Mouse (Mus musculus) liver (tissue): Measurements from ENCODE around the gene Btbd18.
"Not testable (repeated sequence)": the region's sequence is repeated elsewhere in the genome, so short reads cannot be mapped to it uniquely, and the experiment has no call there.

ENCODE experiments used
- DNase-seq: peaks from one replicate; pipeline ENCODE4 v3.0.0-alpha.2; 2020; ENCODE audit warnings: mixed read lengths

Btbd18 gene

GRCm38 (mm10) chr2:84648369-84648768 is 10.5 kb upstream of the Btbd18 start:
- no peak for DNase-seq

GRCm38 (mm10) chr2:84649674-84650073 is 9.2 kb upstream of the Btbd18 start:
- peak; percentile 69 for DNase-seq

DNA sequence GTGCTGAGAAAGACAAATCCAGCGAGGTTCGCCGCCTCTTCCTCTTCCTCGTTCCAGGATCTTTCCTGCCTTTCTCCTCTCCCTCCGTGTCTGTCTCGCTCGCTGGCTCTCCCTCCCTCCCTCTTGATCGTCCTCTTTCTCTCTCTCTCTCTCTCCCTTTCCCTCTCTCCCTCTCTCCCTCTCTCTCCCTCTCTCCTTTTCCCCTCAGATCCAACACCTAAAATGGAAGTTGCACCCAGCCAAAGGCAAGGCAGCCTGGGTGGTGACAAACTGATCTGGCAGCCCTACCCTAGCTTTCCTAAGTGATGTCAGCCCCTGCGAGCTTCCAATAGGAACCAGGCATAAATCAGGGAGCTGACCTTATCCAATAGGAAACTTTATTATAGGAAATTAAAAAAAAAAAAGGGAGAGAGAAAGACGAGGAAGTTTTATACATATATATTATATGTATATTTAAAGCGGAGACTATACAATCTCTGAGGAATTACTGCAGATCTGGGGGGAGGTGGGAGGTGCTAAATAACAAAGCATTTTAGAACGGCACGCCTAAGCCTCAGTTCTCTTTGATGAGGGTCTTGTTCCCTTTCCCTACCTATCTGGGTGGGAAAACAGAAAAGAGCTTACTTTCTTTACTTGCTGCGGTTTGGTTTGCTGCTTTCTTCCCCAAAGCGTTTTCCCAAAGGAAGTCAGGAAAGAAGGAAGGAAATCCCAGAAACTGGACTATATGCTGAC is 8.2 kb upstream of the Btbd18 start, which contains the start of gene Ctnnd1:
TSS of gene Ctnnd1 (minus strand) at position 302 of the 732 bp plus-strand sequence.
- peak; percentile 81 for DNase-seq

DNA sequence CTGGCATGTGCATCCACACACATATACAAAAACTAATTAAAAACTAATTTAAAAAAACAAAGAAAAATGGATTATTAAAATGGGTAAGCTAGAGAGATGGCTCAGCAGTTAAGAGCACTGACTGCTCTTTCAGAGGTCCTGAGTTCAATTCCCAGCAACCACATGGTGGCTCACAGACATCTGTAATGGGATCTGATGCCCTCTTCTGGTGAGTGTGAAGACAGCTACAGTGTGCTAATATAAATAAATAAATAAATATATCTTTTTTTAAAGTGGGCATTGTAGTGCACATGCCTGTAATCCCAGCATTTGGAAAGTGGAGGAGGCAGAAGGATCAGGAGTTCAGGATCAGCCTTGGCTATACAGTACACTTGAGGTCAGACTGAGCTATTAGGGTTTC is 5.5 kb upstream of the Btbd18 start:
- no peak for DNase-seq

DNA sequence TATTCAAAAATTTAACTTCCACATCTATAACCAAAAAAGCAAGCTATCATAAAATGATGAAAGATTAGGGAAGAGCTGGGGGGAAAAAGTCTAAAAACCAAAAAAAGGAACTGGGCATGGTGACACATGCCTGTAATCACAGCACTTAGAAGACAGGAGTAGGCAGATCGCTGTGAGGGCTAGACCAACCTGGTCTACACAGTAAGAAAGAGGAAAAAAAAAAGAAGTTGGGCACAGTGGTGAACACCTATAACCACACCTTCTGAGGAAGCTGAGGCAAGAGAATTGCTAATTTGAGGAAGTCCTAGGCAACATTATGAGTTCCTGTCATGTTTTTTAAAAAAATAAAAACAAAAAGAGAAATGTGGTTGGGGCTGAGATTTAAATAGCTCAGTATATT is 3.0 kb upstream of the Btbd18 start:
- DNase-seq = no peak

GRCm38 (mm10) chr2:84660253-84660652 is 1.4 kb downstream of the Btbd18 start:
- peak; percentile 39 for DNase-seq

- DNase-seq = peak; percentile 77
Measured at GRCm38 (mm10) chr2:84662866-84663265, 4.0 kb downstream of the Btbd18 start.

- no peak for DNase-seq
Measured at GRCm38 (mm10) chr2:84666081-84666480, 7.2 kb downstream of the Btbd18 start.

- DNase-seq = peak; percentile 59
Measured at GRCm38 (mm10) chr2:84669828-84670568, 11.1 kb downstream of the Btbd18 start.

GRCm38 (mm10) chr2:84670569-84670933 is 11.7 kb downstream of the Btbd18 start, which contains the start of gene Selenoh:
Gene Selenoh (minus strand): TSS chr2:84670770.
- peak; percentile 90 for DNase-seq

GRCm38 (mm10) chr2:84671535-84671934 is 12.7 kb downstream of the Btbd18 start:
- DNase-seq = not testable (repeated sequence)

DNA sequence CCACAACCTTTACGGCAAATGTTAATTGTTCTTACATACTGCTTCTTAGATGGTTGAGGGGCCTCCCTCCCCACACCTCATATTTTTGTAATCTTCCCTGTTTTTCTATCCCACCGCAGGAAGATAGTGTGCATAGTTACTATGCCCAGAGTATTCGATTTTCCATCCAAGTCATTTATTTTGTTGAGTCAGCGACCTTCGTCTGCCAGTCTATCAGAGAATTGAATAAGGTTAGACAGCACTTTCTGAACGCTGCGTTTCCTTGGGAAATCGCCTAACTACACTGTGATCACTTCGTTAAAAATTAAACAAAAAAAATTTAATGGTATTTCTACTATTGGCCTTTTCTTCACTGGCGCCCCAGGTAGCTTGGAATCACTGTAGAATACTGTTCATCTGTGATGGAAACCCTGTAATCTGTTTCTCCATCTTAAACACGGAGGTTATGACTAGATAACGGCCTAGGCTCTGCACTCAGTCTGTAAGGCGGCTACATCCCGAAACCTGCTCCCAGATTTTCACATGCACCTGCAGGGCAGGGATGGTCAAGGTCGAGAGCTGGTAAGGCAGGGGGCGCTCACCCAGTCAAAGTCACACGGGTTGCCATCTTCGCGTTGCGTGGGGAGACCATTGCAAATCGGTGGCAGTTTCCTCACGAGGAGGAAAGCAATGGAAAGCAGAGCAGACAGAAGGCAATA is 18.5 kb downstream of the Btbd18 start:
- DNase-seq = no peak

GRCm38 (mm10) chr2:84677968-84678880 is 19.3 kb downstream of the Btbd18 start, which contains the start of the genes Gm28635 and Med19:
Gene Gm28635 (minus strand): TSS chr2:84678041.
Gene Med19 (plus strand): TSS chr2:84678402.
- DNase-seq = peak; percentile 93

DNA sequence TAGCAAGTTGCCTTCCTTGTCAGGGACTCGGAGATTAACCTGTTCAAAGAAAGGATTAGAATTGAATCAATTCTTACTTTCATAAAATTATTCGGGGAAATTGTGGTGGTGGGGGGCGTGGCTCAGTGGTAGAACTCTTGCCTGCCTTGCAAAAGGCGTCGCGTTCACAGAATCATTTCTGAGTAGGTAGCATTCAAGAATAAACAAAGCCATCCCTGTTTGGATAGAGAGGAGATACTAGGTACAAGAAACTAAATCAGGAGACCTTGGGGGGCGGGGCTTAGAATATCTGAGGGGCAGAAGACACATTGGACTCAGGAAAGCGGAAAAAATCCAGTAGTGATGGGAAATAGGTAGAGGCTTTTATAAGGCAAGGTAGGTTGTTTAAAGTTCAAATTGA is 20.1 kb downstream of the Btbd18 start, which contains the start of gene Tmx2:
TSS of gene Tmx2 (minus strand) at position 125 of the 400 bp plus-strand sequence.
- peak; percentile 47 for DNase-seq

DNA sequence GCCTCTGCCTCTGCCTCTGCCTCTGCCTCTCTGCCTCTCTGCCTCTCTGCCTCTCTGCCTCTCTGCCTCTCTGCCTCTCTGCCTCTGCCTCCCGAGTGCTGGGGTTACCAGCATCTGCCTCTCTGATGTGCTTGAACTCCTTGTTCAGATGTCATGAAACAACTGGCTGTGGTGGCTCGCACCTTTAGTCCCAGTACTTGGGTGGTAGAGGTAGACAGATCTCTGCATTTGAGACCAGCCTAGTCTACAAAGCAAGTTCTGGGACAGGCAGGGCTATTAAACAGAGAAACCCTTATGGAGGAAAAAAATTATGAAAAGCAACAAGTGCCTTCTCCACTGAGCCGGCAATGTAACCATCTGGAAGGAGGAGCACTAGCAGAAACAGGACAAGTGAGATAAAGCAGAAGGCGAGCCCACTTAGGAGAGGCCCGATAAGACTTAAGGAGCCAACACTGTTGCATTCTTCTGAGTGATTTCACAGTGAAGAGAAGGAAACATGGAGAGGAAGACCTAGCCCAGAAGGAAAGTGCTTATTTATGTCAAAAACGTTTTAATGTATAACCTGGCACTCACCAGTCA is 23.8 kb downstream of the Btbd18 start:
- DNase-seq = peak; percentile 74

DNA sequence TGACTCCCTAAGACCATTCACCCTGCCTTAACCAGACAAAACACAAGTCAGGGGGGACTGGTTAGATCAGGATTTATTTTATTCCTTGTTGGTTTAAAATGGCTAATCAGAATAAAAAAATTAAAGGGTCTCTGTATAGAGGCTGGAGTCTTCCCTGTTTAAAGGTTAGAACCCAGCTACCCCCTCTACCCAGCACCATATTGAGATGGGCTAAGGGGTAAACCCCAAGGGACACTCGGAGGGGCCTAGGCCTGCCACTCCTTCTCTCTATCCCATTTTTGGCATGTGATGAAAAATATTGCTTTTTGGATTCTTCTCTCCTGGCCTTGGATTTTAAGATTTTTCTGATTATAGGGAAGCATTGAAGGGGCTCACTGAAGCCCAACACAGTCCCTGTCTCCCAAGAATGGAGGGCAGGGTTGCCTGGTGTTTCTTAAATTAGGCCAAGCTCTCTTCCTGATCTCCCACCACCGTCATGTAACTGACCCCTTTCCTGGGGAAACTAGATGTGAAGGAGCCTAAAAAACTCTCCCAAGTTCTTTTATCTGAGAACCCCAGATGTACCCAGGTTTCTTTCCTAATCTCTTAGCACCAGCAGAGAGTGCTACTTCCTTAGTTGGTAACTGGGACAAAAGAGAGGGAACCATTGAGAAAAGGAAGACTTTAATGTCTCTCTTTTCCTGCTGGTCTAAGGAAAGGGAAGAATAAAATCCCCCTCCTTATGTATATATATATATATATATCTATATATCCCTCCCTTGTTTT is 29.4 kb downstream of the Btbd18 start:
- no peak for DNase-seq

GRCm38 (mm10) chr2:84690050-84690449 is 31.2 kb downstream of the Btbd18 start:
- no peak for DNase-seq

DNA sequence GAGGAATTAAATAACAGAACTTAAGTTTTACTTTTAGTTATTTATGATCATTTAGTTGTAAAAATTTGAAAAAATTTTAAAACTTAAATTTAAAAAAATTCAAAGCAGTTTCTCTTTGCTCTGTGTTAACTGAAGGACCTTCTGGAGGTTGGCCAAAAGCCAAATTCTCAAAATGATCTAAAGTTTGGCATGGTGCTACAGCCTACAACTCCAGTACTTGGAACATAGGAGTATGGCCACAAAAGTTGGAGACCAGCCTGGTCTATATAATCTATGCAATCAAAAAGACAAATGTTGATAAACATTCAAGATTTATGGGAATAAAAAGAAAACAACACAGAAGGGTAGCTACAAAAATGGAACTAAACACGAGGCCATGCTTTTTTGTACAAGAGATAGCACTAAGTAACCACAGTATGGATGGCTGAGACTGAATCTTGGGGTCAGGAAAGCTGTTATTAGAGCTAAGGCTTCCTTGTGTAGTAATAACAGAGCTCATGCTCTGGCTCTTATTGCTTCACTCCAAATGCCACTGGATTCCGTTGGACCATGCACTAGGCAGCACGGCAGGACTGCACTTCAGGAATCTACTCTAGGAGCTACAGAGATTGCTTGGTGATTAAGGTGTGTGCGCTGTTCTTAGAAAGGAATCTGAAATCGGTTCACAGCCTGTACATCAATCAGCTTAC is 36.3 kb downstream of the Btbd18 start:
- DNase-seq = no peak

GRCm38 (mm10) chr2:84703497-84703896 is 44.6 kb downstream of the Btbd18 start:
- no peak for DNase-seq

DNA sequence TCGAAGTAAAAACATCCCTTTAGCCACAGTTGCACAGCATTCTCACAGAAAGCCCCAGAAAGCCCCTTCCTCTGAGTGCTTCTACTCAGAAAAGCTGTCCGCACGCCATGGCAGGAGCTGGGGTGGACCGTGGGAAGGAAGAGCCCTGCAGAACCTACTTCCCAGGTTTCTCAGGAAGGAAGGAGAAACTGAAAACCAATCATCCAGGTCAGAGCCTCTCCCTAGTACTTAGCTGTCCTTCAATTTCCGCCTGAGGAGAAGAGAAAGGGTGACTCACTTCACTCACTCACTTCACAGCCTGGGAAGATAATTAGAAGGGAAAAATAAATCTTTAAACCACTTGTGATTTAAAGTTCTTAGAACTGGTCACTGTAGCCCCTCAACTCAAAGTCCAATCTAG is 45.5 kb downstream of the Btbd18 start:
- no peak for DNase-seq
